Mouse (Mus musculus): ENCODE measurements around the gene Oaf. TPM values are rescaled to one million over a fixed set of nuclear protein-coding genes. Genes with fewer than 3 reads are reported as not detected.

Gene Oaf
- polyA plus RNA-seq, 1 experiment from 2014 or later, result 30.9 TPM

GRCm38 (mm10) chr9:43241970-43242369 lies 2.3 kb upstream of the Oaf start:
- Histone ChIP-seq H3K4me1 (peaks cover 29% of the 10 kb centered on the region), H3K4me3 (no peak overlapping the region), H3K4me2 (replicated peaks) (no peak overlapping the region), H3K9me3 (no peaks in the 10 kb centered on the region), H3K27me3 (peaks cover 48% of the 10 kb centered on the region), H3K27ac (replicated peaks) (no peak overlapping the region), H3K9ac (replicated peaks) (no peak overlapping the region), H3K36me3 (no peaks in the 10 kb centered on the region)
- ATAC-seq (ENCODE audit: low FRiP score, low read depth), result no peak
- 91% methylated on average over 8 of the region's 8 CpGs for WGBS

- no peaks in the 10 kb centered on the region for H3K9me3 ChIP-seq
- no peak for ATAC-seq (ENCODE audit: low FRiP score, low read depth)
- H3K27me3 ChIP-seq, result peaks cover 55% of the 10 kb centered on the region
Observed at GRCm38 (mm10) chr9:43241291-43241690, 1.6 kb upstream of the Oaf start.

GRCm38 (mm10) chr9:43240594-43240900 lies 836 bp upstream of the Oaf start:
- Histone ChIP-seq H3K27ac (replicated peaks) (0 out of 2 replicates have a peak overlapping the region, but pooled peaks have one; percentile 17), H3K4me2 (replicated peaks) (peak overlapping the region; percentile 83), H3K4me1 (peaks cover 29% of the 10 kb centered on the region), H3K9me3 (no peaks in the 10 kb centered on the region), H3K36me3 (no peaks in the 10 kb centered on the region), H3K4me3 (no peak overlapping the region), H3K9ac (replicated peaks) (0 out of 2 replicates have a peak overlapping the region, but pooled peaks have one; percentile 63), H3K27me3 (peaks cover 56% of the 10 kb centered on the region)
- no peak for ATAC-seq (ENCODE audit: low FRiP score, low read depth)
- 50% methylated on average over 2 of the region's 2 CpGs for WGBS

More at GRCm38 (mm10) chr9:43241291-43241690, 1.6 kb upstream of the Oaf start:
- H3K27ac ChIP-seq (replicated peaks), result no peak overlapping the region
- no peak overlapping the region for H3K4me2 ChIP-seq (replicated peaks)
- peaks cover 29% of the 10 kb centered on the region for H3K4me1 ChIP-seq
- H3K4me3 ChIP-seq, result no peak overlapping the region
- H3K36me3 ChIP-seq, result no peaks in the 10 kb centered on the region
- 64% methylated on average over 4 of the region's 4 CpGs for WGBS
- H3K9ac ChIP-seq (replicated peaks), result no peak overlapping the region

GRCm38 (mm10) chr9:43238631-43239545 lies 823 bp downstream of the Oaf start:
- H3K9ac ChIP-seq (replicated peaks), result peak overlapping the region; percentile 63
- ATAC-seq (ENCODE audit: low FRiP score, low read depth), result peak; percentile 23
- H3K9me3 ChIP-seq, result no peaks in the 10 kb centered on the region
- H3K36me3 ChIP-seq, result no peaks in the 10 kb centered on the region
- peak overlapping the region; percentile 83 for H3K4me2 ChIP-seq (replicated peaks)
- H3K4me3 ChIP-seq, result peak overlapping the region; percentile 62
- under 1% methylated on average over 50 of the region's 51 CpGs for WGBS
- H3K27ac ChIP-seq (replicated peaks), result no peak overlapping the region
- H3K4me1 ChIP-seq, result peaks cover 29% of the 10 kb centered on the region
- peaks cover 56% of the 10 kb centered on the region for H3K27me3 ChIP-seq

GRCm38 (mm10) chr9:43238167-43238566 lies 1.5 kb downstream of the Oaf start:
- Histone ChIP-seq H3K27me3 (peaks cover 56% of the 10 kb centered on the region), H3K4me2 (replicated peaks) (peak overlapping the region; percentile 83), H3K36me3 (no peaks in the 10 kb centered on the region), H3K9me3 (no peaks in the 10 kb centered on the region), H3K27ac (replicated peaks) (no peak overlapping the region), H3K4me3 (peak overlapping the region; percentile 62), H3K4me1 (peaks cover 29% of the 10 kb centered on the region), H3K9ac (replicated peaks) (no peak overlapping the region)
- no peak for ATAC-seq (ENCODE audit: low FRiP score, low read depth)
- WGBS, result 43% methylated on average over 2 of the region's 2 CpGs

- no peaks in the 10 kb centered on the region for H3K36me3 ChIP-seq
- peaks cover 31% of the 10 kb centered on the region for H3K4me1 ChIP-seq
- ATAC-seq (ENCODE audit: low FRiP score, low read depth), result no peak
- no peak overlapping the region for H3K9ac ChIP-seq (replicated peaks)
- H3K27ac ChIP-seq (replicated peaks), result no peak overlapping the region
- H3K9me3 ChIP-seq, result no peaks in the 10 kb centered on the region
- 56% methylated on average over 7 of the region's 7 CpGs for WGBS
- H3K4me3 ChIP-seq, result no peak overlapping the region
- H3K4me2 ChIP-seq (replicated peaks), result 0 out of 2 replicates have a peak overlapping the region, but pooled peaks have one; percentile 83
- H3K27me3 ChIP-seq, result peaks cover 51% of the 10 kb centered on the region
Observed at GRCm38 (mm10) chr9:43237111-43237775, 2.5 kb downstream of the Oaf start.

GRCm38 (mm10) chr9:43236576-43236975 lies 3.1 kb downstream of the Oaf start:
- no peaks in the 10 kb centered on the region for H3K9me3 ChIP-seq
- no peak for ATAC-seq (ENCODE audit: low FRiP score, low read depth)
- no peak overlapping the region for H3K27ac ChIP-seq (replicated peaks)
- peaks cover 37% of the 10 kb centered on the region for H3K4me1 ChIP-seq
- no peak overlapping the region for H3K4me2 ChIP-seq (replicated peaks)
- no peaks in the 10 kb centered on the region for H3K36me3 ChIP-seq
- H3K4me3 ChIP-seq, result no peak overlapping the region
- H3K9ac ChIP-seq (replicated peaks), result no peak overlapping the region
- peaks cover 46% of the 10 kb centered on the region for H3K27me3 ChIP-seq
- WGBS, result 88% methylated on average over 7 of the region's 7 CpGs

GRCm38 (mm10) chr9:43236106-43236505 lies 3.6 kb downstream of the Oaf start:
- no peak for ATAC-seq (ENCODE audit: low FRiP score, low read depth)
- peaks cover 39% of the 10 kb centered on the region for H3K4me1 ChIP-seq
- WGBS, result 76% methylated on average over 1 of the region's 1 CpGs
- no peak overlapping the region for H3K4me3 ChIP-seq
- H3K9me3 ChIP-seq, result no peaks in the 10 kb centered on the region
- H3K27ac ChIP-seq (replicated peaks), result no peak overlapping the region
- peaks cover 42% of the 10 kb centered on the region for H3K27me3 ChIP-seq
- H3K4me2 ChIP-seq (replicated peaks), result no peak overlapping the region
- no peak overlapping the region for H3K9ac ChIP-seq (replicated peaks)
- no peaks in the 10 kb centered on the region for H3K36me3 ChIP-seq

GRCm38 (mm10) chr9:43235336-43235735 lies 4.4 kb downstream of the Oaf start:
- Histone ChIP-seq H3K27me3 (peaks cover 37% of the 10 kb centered on the region), H3K27ac (replicated peaks) (no peak overlapping the region), H3K36me3 (no peaks in the 10 kb centered on the region), H3K4me2 (replicated peaks) (no peak overlapping the region), H3K9ac (replicated peaks) (no peak overlapping the region), H3K4me3 (no peak overlapping the region), H3K4me1 (peaks cover 35% of the 10 kb centered on the region), H3K9me3 (no peaks in the 10 kb centered on the region)
- no peak for ATAC-seq (ENCODE audit: low FRiP score, low read depth)
- 88% methylated on average over 6 of the region's 6 CpGs for WGBS

GRCm38 (mm10) chr9:43234496-43234895 lies 5.2 kb downstream of the Oaf start:
- Histone ChIP-seq H3K27ac (replicated peaks) (no peak overlapping the region), H3K4me1 (peaks cover 31% of the 10 kb centered on the region), H3K9me3 (no peaks in the 10 kb centered on the region), H3K36me3 (no peaks in the 10 kb centered on the region), H3K4me2 (replicated peaks) (no peak overlapping the region), H3K9ac (replicated peaks) (no peak overlapping the region), H3K4me3 (no peak overlapping the region), H3K27me3 (peaks cover 33% of the 10 kb centered on the region)
- ATAC-seq (ENCODE audit: low FRiP score, low read depth), result no peak
- 86% methylated on average over 5 of the region's 5 CpGs for WGBS

- peaks cover 22% of the 10 kb centered on the region for H3K4me1 ChIP-seq
- H3K27ac ChIP-seq (replicated peaks), result no peak overlapping the region
- no peaks in the 10 kb centered on the region for H3K9me3 ChIP-seq
- H3K4me2 ChIP-seq (replicated peaks), result no peak overlapping the region
- WGBS, result 94% methylated on average over 1 of the region's 1 CpGs
- no peak overlapping the region for H3K4me3 ChIP-seq
- no peaks in the 10 kb centered on the region for H3K36me3 ChIP-seq
- no peak overlapping the region for H3K9ac ChIP-seq (replicated peaks)
- peaks cover 23% of the 10 kb centered on the region for H3K27me3 ChIP-seq
- no peak for ATAC-seq (ENCODE audit: low FRiP score, low read depth)
Observed at GRCm38 (mm10) chr9:43233515-43233914, 6.2 kb downstream of the Oaf start.

GRCm38 (mm10) chr9:43233044-43233443 lies 6.7 kb downstream of the Oaf start:
- Histone ChIP-seq H3K4me2 (replicated peaks) (no peak overlapping the region), H3K27ac (replicated peaks) (no peak overlapping the region), H3K9ac (replicated peaks) (no peak overlapping the region), H3K4me1 (peaks cover 17% of the 10 kb centered on the region), H3K27me3 (peaks cover 18% of the 10 kb centered on the region), H3K4me3 (no peak overlapping the region), H3K9me3 (no peaks in the 10 kb centered on the region), H3K36me3 (no peaks in the 10 kb centered on the region)
- 70% methylated on average over 5 of the region's 5 CpGs for WGBS
- no peak for ATAC-seq (ENCODE audit: low FRiP score, low read depth)

Measured in midbrain, embryonic 12.5 days (tissue).